Mouse (Mus musculus): Measurements from ENCODE around the gene Olfr378. TPM values are rescaled to one million over a fixed set of nuclear protein-coding genes. Genes with fewer than 3 reads are reported as not detected.

Olfr378 gene
- not detected for polyA plus RNA-seq (2017; shearing (Covaris generic))

DNA sequence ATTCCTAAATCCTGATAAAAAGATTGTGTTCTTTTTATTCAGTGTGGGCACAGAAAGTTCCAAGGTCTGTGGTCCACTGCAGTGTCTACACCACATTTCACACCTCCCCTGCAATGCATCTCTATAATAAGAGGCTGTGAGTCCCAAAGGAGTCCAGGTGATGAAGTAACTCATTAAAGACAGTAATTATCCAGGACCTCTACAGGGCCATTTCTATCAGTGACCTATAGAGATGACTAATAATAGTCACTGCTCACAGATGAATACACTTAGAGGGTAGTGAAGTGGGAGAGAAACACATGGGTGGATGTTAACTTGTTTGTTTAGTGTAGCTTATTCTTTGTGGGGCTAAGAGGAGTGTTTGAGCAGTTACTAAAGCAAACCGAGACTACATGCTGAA is at the start of gene Olfr378:
Olfr378 (minus strand) TSS at position 101 of the 400 bp plus-strand sequence.

DNA sequence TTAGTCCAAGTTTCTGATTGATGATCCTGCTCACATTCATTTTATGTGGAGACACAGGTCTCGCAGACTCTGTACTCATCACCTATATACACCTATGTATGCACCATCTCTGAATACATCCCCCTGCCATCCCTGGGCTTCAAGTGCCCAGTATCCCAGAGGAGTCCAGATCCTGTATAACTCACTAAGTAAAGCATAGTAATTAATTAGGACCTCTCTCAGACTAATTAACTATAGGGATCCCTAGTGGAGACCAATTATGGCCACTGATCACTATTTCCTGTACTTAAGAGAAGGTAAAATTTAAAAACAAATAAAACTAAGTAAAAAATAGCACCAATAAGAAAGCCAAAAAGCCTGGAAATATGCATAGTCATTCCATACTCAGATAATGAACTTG is 29.1 kb upstream of the Olfr378 start, which contains the start of gene Olfr380:
Olfr380 (minus strand) TSS at position 101 of the 400 bp plus-strand sequence.

DNA sequence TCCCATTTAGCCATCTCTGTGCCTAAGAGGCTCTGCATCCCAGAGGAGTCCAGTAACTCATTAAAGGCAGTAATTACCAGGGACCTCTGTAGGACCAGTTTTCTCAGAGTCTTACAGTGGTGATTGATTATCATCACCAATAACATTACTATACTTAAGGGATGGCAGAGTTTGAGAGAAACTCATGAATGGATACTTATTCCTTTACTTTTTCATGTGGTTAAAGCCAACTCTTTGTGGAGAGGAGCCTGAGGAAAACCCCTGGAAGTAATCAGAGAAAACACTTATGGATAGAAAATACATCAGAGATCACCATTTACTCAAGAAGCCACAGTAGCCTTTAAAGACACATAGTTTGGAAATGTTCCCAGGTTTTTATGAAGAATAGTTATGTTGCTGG is 28.8 kb downstream of the Olfr378 start, which contains the start of gene Olfr1:
Olfr1 (minus strand) TSS at position 101 of the 400 bp plus-strand sequence.

Other genes starting within 250 kb of the Olfr378 start
- 10 to 100 TPM; 11.4 to 11.7 TPM for gene Ctns, start 229.4 kb downstream of the Olfr378 start, polyA plus RNA-seq (2017; shearing (Covaris generic))
- 1 to 10 TPM; 6.0 to 7.6 TPM for gene Shpk, start 229.0 kb downstream of the Olfr378 start, polyA plus RNA-seq (2017; shearing (Covaris generic))
- not detected for gene Trpv1, start 194.2 kb downstream of the Olfr378 start, polyA plus RNA-seq (2017; shearing (Covaris generic))
- under 1 TPM in 1 of 2 experiments, not detected in 1; 0.05 TPM for gene Trpv3, start 161.1 kb downstream of the Olfr378 start, polyA plus RNA-seq (2017; shearing (Covaris generic))
- under 1 TPM in 1 of 2 experiments, not detected in 1; 0.16 TPM for gene Aspa, start 98.9 kb downstream of the Olfr378 start, polyA plus RNA-seq (2017; shearing (Covaris generic))
- not detected for gene Gm49340, start 98.7 kb downstream of the Olfr378 start, polyA plus RNA-seq (2017; shearing (Covaris generic))
- not detected for gene Spata22, start 98.7 kb downstream of the Olfr378 start, polyA plus RNA-seq (2017; shearing (Covaris generic))
- gene Olfr20, start 77.7 kb downstream of the Olfr378 start, polyA plus RNA-seq (2017; shearing (Covaris generic)) = under 1 TPM in 1 of 2 experiments, not detected in 1; 0.07 TPM
- not detected for gene Olfr376, start 57.2 kb downstream of the Olfr378 start, polyA plus RNA-seq (2017; shearing (Covaris generic))
- gene Olfr1, start 28.9 kb downstream of the Olfr378 start, polyA plus RNA-seq (2017; shearing (Covaris generic)) = not detected
- under 1 TPM in 1 of 2 experiments, not detected in 1; 0.10 TPM for gene Olfr380, start 29.0 kb upstream of the Olfr378 start, polyA plus RNA-seq (2017; shearing (Covaris generic))
- not detected for gene Olfr381, start 63.1 kb upstream of the Olfr378 start, polyA plus RNA-seq (2017; shearing (Covaris generic))
- not detected for gene Olfr382, start 88.7 kb upstream of the Olfr378 start, polyA plus RNA-seq (2017; shearing (Covaris generic))
- gene Olfr385, start 164.5 kb upstream of the Olfr378 start, polyA plus RNA-seq (2017; shearing (Covaris generic)) = not detected
- under 1 TPM in 1 of 2 experiments, not detected in 1; 0.20 TPM for gene Olfr384, start 170.1 kb upstream of the Olfr378 start, polyA plus RNA-seq (2017; shearing (Covaris generic))

Data from activated CD4-positive, CD25-positive, alpha-beta regulatory T cell (primary cell).